In the genomic region with DNA sequence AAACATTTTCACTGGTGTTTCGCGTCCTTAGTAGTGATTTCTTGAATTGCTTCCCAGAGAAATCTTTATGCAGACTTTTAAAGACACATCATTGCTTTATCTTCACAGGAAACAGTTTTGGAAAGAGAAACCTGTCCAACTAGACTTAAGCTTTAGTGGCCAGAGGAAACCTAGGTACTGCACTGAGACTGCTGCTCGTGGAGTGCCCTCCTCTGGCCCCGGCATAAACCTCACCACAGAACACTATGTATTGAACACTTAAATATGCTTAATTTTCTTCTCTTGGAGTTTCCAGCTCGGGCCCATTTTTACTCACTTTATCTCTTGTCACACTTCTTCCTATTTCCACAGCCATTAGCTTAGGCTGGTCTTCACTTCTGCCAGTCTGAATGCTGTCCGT, we compare ENCODE assay signal across 24 mouse cellular contexts.
DNase-seq lines count a peak whose midpoint lies in the region; ATAC-seq and TF ChIP-seq lines count a peak whose summit lies in the region.
"Had no signal": no experiment of that assay in that cellular context is flagged by ENCODE, and none has a peak within 500 bp of the region (broad histone marks: within the 10 kb centered on the region; RNA-seq: fewer than 3 reads in every experiment).

No protein-coding gene starts in this region.

- no peak for TF ChIP-seq EP300 in liver, postnatal 0 days (IDR thresholded peaks at IDR 0.05; ENCODE audit: low read depth)

- no peaks in the 10 kb centered on the region for H3K79me2 ChIP-seq in liver, adult 2 months (ENCODE audit: control insufficient read depth, insufficient read depth, low read length)

- H3K27me3 ChIP-seq in forebrain, embryonic 15.5 days, result no peaks in the 10 kb centered on the region
- H3K27me3 ChIP-seq in forebrain, embryonic 11.5 days (ENCODE audit: control insufficient read depth, insufficient read depth, low read length), result no peaks in the 10 kb centered on the region
- no peaks in the 10 kb centered on the region for H3K27me3 ChIP-seq in kidney, postnatal 0 days (ENCODE audit: insufficient read depth, low read length)
- H3K27me3 ChIP-seq in kidney, embryonic 16.5 days (ENCODE audit: insufficient read depth, low read length), result no peaks in the 10 kb centered on the region
- no peaks in the 10 kb centered on the region for H3K27me3 ChIP-seq in liver, adult 2 months (ENCODE audit: control insufficient read depth, insufficient read depth, low read length)
- H3K27me3 ChIP-seq in liver, postnatal 0 days (ENCODE audit: insufficient read depth, low read length), result no peaks in the 10 kb centered on the region
- H3K27me3 ChIP-seq: embryonic facial prominence, embryonic 13.5 days; embryonic facial prominence, embryonic 15.5 days; Patski had no signal

- 0 out of 2 replicates have a peak, but pooled peaks have one; percentile 14 for TF ChIP-seq CTCF in kidney, postnatal 0 days (IDR thresholded peaks at IDR 0.05; ENCODE audit: low read depth)
- TF ChIP-seq CTCF in liver, adult 2 months (IDR thresholded peaks at IDR 0.05; ENCODE audit: low read depth, low read length), result 0 out of 2 replicates have a peak, but pooled peaks have one; percentile 3
- no peak for TF ChIP-seq CTCF in liver, postnatal 0 days (IDR thresholded peaks at IDR 0.05; ENCODE audit: low read depth)

- H3K4me1 ChIP-seq in forebrain, embryonic 15.5 days, result peaks cover 59% of the 10 kb centered on the region
- H3K4me1 ChIP-seq in forebrain, embryonic 11.5 days (replicated peaks; ENCODE audit: control insufficient read depth, insufficient read depth, low read length), result no peaks in the 10 kb centered on the region
- H3K4me1 ChIP-seq in kidney, postnatal 0 days (replicated peaks; ENCODE audit: insufficient read depth, low read length), result no peaks in the 10 kb centered on the region
- no peaks in the 10 kb centered on the region for H3K4me1 ChIP-seq in kidney, embryonic 16.5 days (ENCODE audit: insufficient read depth, low read length)
- H3K4me1 ChIP-seq in liver, adult 2 months (ENCODE audit: control insufficient read depth, insufficient read depth, low read length), result no peaks in the 10 kb centered on the region
- H3K4me1 ChIP-seq in liver, postnatal 0 days (ENCODE audit: insufficient read depth), result no peaks in the 10 kb centered on the region
- H3K4me1 ChIP-seq: embryonic facial prominence, embryonic 13.5 days; embryonic facial prominence, embryonic 15.5 days; forebrain, embryonic 10.5 days had no signal

- H3K4me2 ChIP-seq in forebrain, embryonic 15.5 days (replicated peaks), result no peak overlapping the region
- H3K4me2 ChIP-seq in forebrain, embryonic 11.5 days (ENCODE audit: low read depth, low read length, severe bottlenecking), result no peak overlapping the region
- no peak overlapping the region for H3K4me2 ChIP-seq in kidney, postnatal 0 days (ENCODE audit: low read length)
- H3K4me2 ChIP-seq in kidney, embryonic 16.5 days (replicated peaks; ENCODE audit: low read depth, low read length), result no peak overlapping the region
- no peak overlapping the region for H3K4me2 ChIP-seq in liver, postnatal 0 days (ENCODE audit: low read depth, low read length)
- H3K4me2 ChIP-seq: embryonic facial prominence, embryonic 13.5 days; embryonic facial prominence, embryonic 15.5 days had no signal

- no peaks in the 10 kb centered on the region for H3K36me3 ChIP-seq in forebrain, embryonic 15.5 days
- H3K36me3 ChIP-seq in forebrain, embryonic 11.5 days (ENCODE audit: control insufficient read depth, insufficient read depth, low read length), result no peaks in the 10 kb centered on the region
- no peaks in the 10 kb centered on the region for H3K36me3 ChIP-seq in kidney, postnatal 0 days (ENCODE audit: insufficient read depth, low read length)
- H3K36me3 ChIP-seq in kidney, embryonic 16.5 days (ENCODE audit: insufficient read depth, low read length), result no peaks in the 10 kb centered on the region
- no peaks in the 10 kb centered on the region for H3K36me3 ChIP-seq in liver, adult 2 months (ENCODE audit: control insufficient read depth, insufficient read depth, low read length)
- H3K36me3 ChIP-seq in liver, postnatal 0 days (replicated peaks; ENCODE audit: insufficient read depth, low read length), result no peaks in the 10 kb centered on the region
- H3K36me3 ChIP-seq: embryonic facial prominence, embryonic 13.5 days; embryonic facial prominence, embryonic 15.5 days; forebrain, embryonic 10.5 days; G1E had no signal

- no peak overlapping the region for H3K9ac ChIP-seq in forebrain, embryonic 15.5 days (replicated peaks)
- no peak overlapping the region for H3K9ac ChIP-seq in forebrain, embryonic 11.5 days (ENCODE audit: low read length)
- no peak overlapping the region for H3K9ac ChIP-seq in kidney, postnatal 0 days (ENCODE audit: low read depth, low read length)
- H3K9ac ChIP-seq in kidney, embryonic 16.5 days (replicated peaks; ENCODE audit: low read length), result no peak overlapping the region
- no peak overlapping the region for H3K9ac ChIP-seq in liver, adult 2 months (ENCODE audit: low read depth, low read length)
- H3K9ac ChIP-seq in liver, postnatal 0 days (replicated peaks), result no peak overlapping the region
- H3K9ac ChIP-seq: embryonic facial prominence, embryonic 13.5 days; embryonic facial prominence, embryonic 15.5 days had no signal

- 81% methylated on average over 6 of the region's 6 CpGs for WGBS in forebrain, embryonic 15.5 days
- 91% methylated on average over 6 of the region's 6 CpGs for WGBS in forebrain, embryonic 11.5 days
- WGBS in kidney, postnatal 0 days, result 83% methylated on average over 6 of the region's 6 CpGs
- WGBS in kidney, embryonic 16.5 days, result 82% methylated on average over 6 of the region's 6 CpGs
- 88% methylated on average over 6 of the region's 6 CpGs for whole genome bisulfite sequencing in liver, adult 2 months
- 72% methylated on average over 6 of the region's 6 CpGs for WGBS in liver, postnatal 0 days (ENCODE audit: insufficient replicate concordance)

- no peak for ATAC-seq in forebrain, embryonic 15.5 days (replicated peaks)
- no peak for ATAC-seq in forebrain, embryonic 11.5 days (replicated peaks; ENCODE audit: low FRiP score)
- ATAC-seq in kidney, postnatal 0 days (replicated peaks; ENCODE audit: low FRiP score, low read depth), result no peak
- no peak for ATAC-seq in kidney, embryonic 16.5 days (ENCODE audit: low FRiP score, low TSS enrichment)
- no peak for ATAC-seq in liver, postnatal 0 days
- ATAC-seq: activated CD4-positive, CD25-positive, alpha-beta regulatory T cell, adult 4 months; forebrain, embryonic 16.5 days; Patski had no signal

- no peak for TF ChIP-seq POLR2A in liver, adult 2 months (IDR thresholded peaks at IDR 0.05; ENCODE audit: extremely low read depth, insufficient read depth, low read length)

- no peak for DNase-seq in forebrain, embryonic 11.5 days (ENCODE audit: low spot score)
- no peak for DNase-seq in kidney, postnatal 0 days (ENCODE audit: low spot score)
- no peak for DNase-seq in liver, adult 2 months (ENCODE audit: extremely low read depth, low read depth, low spot score)
- no peak for DNase-seq in liver, postnatal 0 days
- no peak for DNase-seq in embryo, embryonic 10 days (ENCODE audit: low spot score)
- DNase-seq: adrenal gland, adult 8-10 months; adrenal gland, postnatal 14 days; adrenal gland, postnatal 36 days; cerebellum, adult 11-12 months; cerebellum, adult 2 months; cerebellum, adult 9-10 months; cerebellum, postnatal 10 days; cerebellum, postnatal 25 days; embryo, embryonic 11 days had no signal

- peak overlapping the region; percentile 39; the same call in 1 of the 2 replicates for H3K27ac ChIP-seq in forebrain, embryonic 15.5 days (replicated peaks)
- no peak overlapping the region for H3K27ac ChIP-seq in forebrain, embryonic 11.5 days (ENCODE audit: low read depth, low read length)
- no peak overlapping the region for H3K27ac ChIP-seq in kidney, postnatal 0 days
- H3K27ac ChIP-seq in kidney, embryonic 16.5 days (ENCODE audit: low read length), result no peak overlapping the region
- no peak overlapping the region for H3K27ac ChIP-seq in liver, adult 2 months (replicated peaks; ENCODE audit: insufficient read depth, low read depth, low read length)
- H3K27ac ChIP-seq in liver, postnatal 0 days (ENCODE audit: low read depth), result no peak overlapping the region
- H3K27ac ChIP-seq: embryonic facial prominence, embryonic 13.5 days; embryonic facial prominence, embryonic 15.5 days; forebrain, embryonic 10.5 days had no signal

- H3K4me3 ChIP-seq in forebrain, embryonic 15.5 days, result no peak overlapping the region
- H3K4me3 ChIP-seq in forebrain, embryonic 11.5 days (ENCODE audit: low read depth, low read length), result no peak overlapping the region
- H3K4me3 ChIP-seq in kidney, postnatal 0 days (replicated peaks; ENCODE audit: low read depth, low read length), result no peak overlapping the region
- H3K4me3 ChIP-seq in kidney, embryonic 16.5 days (ENCODE audit: low read length), result no peak overlapping the region
- no peak overlapping the region for H3K4me3 ChIP-seq in liver, adult 2 months (ENCODE audit: insufficient read depth, low read depth, low read length)
- no peak overlapping the region for H3K4me3 ChIP-seq in liver, postnatal 0 days (ENCODE audit: low read depth, low read length)
- H3K4me3 ChIP-seq: embryonic facial prominence, embryonic 13.5 days; embryonic facial prominence, embryonic 15.5 days; erythroblast, embryonic 14.5 days; forebrain, embryonic 10.5 days had no signal

- no peaks in the 10 kb centered on the region for H3K9me3 ChIP-seq in forebrain, embryonic 15.5 days
- H3K9me3 ChIP-seq in forebrain, embryonic 11.5 days (ENCODE audit: control insufficient read depth, low read length), result no peaks in the 10 kb centered on the region
- no peaks in the 10 kb centered on the region for H3K9me3 ChIP-seq in kidney, postnatal 0 days (replicated peaks; ENCODE audit: low read length)
- H3K9me3 ChIP-seq in kidney, embryonic 16.5 days (ENCODE audit: low read length), result no peaks in the 10 kb centered on the region
- no peaks in the 10 kb centered on the region for H3K9me3 ChIP-seq in liver, postnatal 0 days (ENCODE audit: low read length)
- H3K9me3 ChIP-seq: embryonic facial prominence, embryonic 13.5 days; embryonic facial prominence, embryonic 15.5 days; forebrain, embryonic 10.5 days; G1E had no signal
